Mouse (Mus musculus) lung, embryonic 15.5 days (tissue): Measurements from ENCODE around the gene Arhgap17. TPM values are rescaled to one million over a fixed set of nuclear protein-coding genes. Genes with fewer than 3 reads are reported as not detected.
A peak's percentile ranks its signal among the peaks of the same experiment; 100 is the strongest.

ENCODE experiments used
- ATAC-seq: fragments of 200-750 bp; cut with Nextera tagmentation; 2 replicates; pipeline ENCODE4 v1.8.0; 2017; ENCODE audit warnings: moderate number of reproducible peaks, borderline replicate concordance; ENCODE audit not compliant: low FRiP score, low TSS enrichment; ENCODE audit errors: extremely low read depth
- H3K27ac ChIP-seq: fragments of 300-500 bp; sonication (generic); 2 replicates; pipeline ENCODE4 v1.5.1; 2015; ENCODE audit warnings: moderate library complexity, mild to moderate bottlenecking, inconsistent platforms
- H3K27me3 ChIP-seq: fragments of 300-500 bp; sonication (generic); 2 replicates; pipeline ENCODE4 v1.6.1; 2015; ENCODE audit warnings: inconsistent platforms
- H3K36me3 ChIP-seq: fragments of 300-500 bp; sonication (generic); 2 replicates; pipeline ENCODE4 v1.6.1; 2015; ENCODE audit warnings: inconsistent platforms
- H3K4me1 ChIP-seq: fragments of 300-500 bp; sonication (generic); 2 replicates; pipeline ENCODE4 v1.6.1; 2015; ENCODE audit warnings: inconsistent platforms
- H3K4me2 ChIP-seq: fragments of 300-500 bp; sonication (generic); 2 replicates; pipeline ENCODE4 v1.6.1; 2015; ENCODE audit warnings: inconsistent platforms, mild to moderate bottlenecking, moderate library complexity
- H3K4me3 ChIP-seq: fragments of 300-500 bp; sonication (generic); 2 replicates; pipeline ENCODE4 v1.5.1; 2015; ENCODE audit warnings: mild to moderate bottlenecking, inconsistent platforms
- H3K9ac ChIP-seq: fragments of 300-500 bp; sonication (generic); 2 replicates; pipeline ENCODE4 v1.6.1; 2015; ENCODE audit warnings: inconsistent platforms
- H3K9me3 ChIP-seq: fragments of 300-500 bp; sonication (generic); 2 replicates; pipeline ENCODE4 v1.6.1; 2016; ENCODE audit warnings: inconsistent platforms
- WGBS: fragments of 180-500 bp; shearing (Covaris S2); methylation state at CpG from one replicate; pipeline ENCODE4 v1.1.7; 2015; 5-methylcytosine and 5-hydroxymethylcytosine counted together
- polyA plus RNA-seq: library from polyadenylated mRNA; unstranded; fragments of >200 nt; fragmentation: Nextera tagmentation; extraction: Ambion mirVana; gene quantifications from 2 replicates; pipeline ENCODE4 v1.2.1, GENCODE M21; 2015

Arhgap17 gene
- polyA plus RNA-seq, 1 experiment from 2014 or later = 18.5 TPM

DNA sequence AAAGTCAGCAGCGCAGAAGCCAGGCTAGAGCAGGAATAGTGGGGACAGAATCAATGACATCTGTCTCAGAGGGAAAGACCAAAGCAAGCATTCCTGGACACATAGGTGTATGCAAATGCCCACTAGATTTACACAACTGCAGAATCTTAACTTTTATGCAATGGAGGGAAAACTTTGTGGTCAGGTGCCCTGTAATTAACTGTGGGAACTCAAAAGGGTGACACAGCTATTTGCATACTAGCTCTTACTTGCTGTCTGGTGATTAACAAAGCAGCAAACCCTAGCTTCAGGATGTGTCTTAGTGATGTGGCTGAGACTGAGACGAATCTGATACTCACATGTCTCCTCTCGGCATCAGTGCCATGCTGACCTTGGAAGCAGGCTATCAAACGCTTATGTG lies 42.8 kb downstream of the Arhgap17 start:
- no peak overlapping the region for H3K4me3 ChIP-seq
- H3K9me3 ChIP-seq = no peaks in the 10 kb centered on the region
- no peak overlapping the region for H3K9ac ChIP-seq
- H3K36me3 ChIP-seq = peaks cover 16% of the 10 kb centered on the region
- no peak for ATAC-seq
- no peak overlapping the region for H3K4me2 ChIP-seq
- H3K4me1 ChIP-seq = peaks cover 3% of the 10 kb centered on the region; the same call in 1 of the 2 replicates
- WGBS = 81% methylated on average over 4 of the region's 4 CpGs
- H3K27ac ChIP-seq = no peak overlapping the region
- H3K27me3 ChIP-seq = no peaks in the 10 kb centered on the region

DNA sequence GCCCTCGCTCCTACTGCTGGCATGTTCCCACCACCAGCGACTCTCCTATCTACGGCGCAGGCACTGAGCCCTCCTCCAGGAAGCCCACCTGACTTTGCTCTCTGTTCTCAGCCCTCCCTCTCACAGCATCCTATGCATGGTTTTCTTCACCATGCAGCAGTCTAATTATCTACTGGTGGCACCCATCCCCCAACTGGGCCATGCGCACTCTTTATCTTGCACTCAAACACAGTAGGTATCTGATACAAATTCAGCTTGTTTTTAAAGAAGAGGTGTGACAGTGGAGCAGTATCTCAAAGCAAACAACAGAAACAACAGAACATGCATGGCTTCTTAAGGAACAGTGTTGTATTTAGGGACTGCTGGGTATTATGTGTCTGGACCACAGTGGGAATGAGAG lies 43.7 kb downstream of the Arhgap17 start:
- H3K9me3 ChIP-seq = no peaks in the 10 kb centered on the region
- no peak overlapping the region for H3K4me3 ChIP-seq
- peaks cover 3% of the 10 kb centered on the region; the same call in 1 of the 2 replicates for H3K4me1 ChIP-seq
- no peak overlapping the region for H3K27ac ChIP-seq
- H3K36me3 ChIP-seq = peaks cover 24% of the 10 kb centered on the region
- H3K9ac ChIP-seq = no peak overlapping the region
- H3K4me2 ChIP-seq = no peak overlapping the region
- no peak for ATAC-seq
- H3K27me3 ChIP-seq = no peaks in the 10 kb centered on the region
- WGBS = 89% methylated on average over 5 of the region's 5 CpGs

- H3K4me1 ChIP-seq = peaks cover 3% of the 10 kb centered on the region; the same call in 1 of the 2 replicates
- 90% methylated on average over 1 of the region's 1 CpGs for WGBS
- H3K27ac ChIP-seq = no peak overlapping the region
- no peaks in the 10 kb centered on the region for H3K9me3 ChIP-seq
- no peak overlapping the region for H3K4me3 ChIP-seq
- no peak for ATAC-seq
- no peak overlapping the region for H3K9ac ChIP-seq
- no peaks in the 10 kb centered on the region for H3K27me3 ChIP-seq
- no peak overlapping the region for H3K4me2 ChIP-seq
- peaks cover 39% of the 10 kb centered on the region for H3K36me3 ChIP-seq
Measured at GRCm38 (mm10) chr7:123324105-123324504, 45.6 kb downstream of the Arhgap17 start.

- no peak overlapping the region for H3K27ac ChIP-seq
- no peak overlapping the region for H3K4me2 ChIP-seq
- ATAC-seq = no peak
- H3K36me3 ChIP-seq = peaks cover 46% of the 10 kb centered on the region
- peaks cover 3% of the 10 kb centered on the region; the same call in 1 of the 2 replicates for H3K4me1 ChIP-seq
- H3K4me3 ChIP-seq = no peak overlapping the region
- no peaks in the 10 kb centered on the region for H3K9me3 ChIP-seq
- H3K27me3 ChIP-seq = no peaks in the 10 kb centered on the region
- 71% methylated on average over 2 of the region's 2 CpGs for WGBS
- no peak overlapping the region for H3K9ac ChIP-seq
Measured at GRCm38 (mm10) chr7:123323388-123323787, 46.3 kb downstream of the Arhgap17 start.

DNA sequence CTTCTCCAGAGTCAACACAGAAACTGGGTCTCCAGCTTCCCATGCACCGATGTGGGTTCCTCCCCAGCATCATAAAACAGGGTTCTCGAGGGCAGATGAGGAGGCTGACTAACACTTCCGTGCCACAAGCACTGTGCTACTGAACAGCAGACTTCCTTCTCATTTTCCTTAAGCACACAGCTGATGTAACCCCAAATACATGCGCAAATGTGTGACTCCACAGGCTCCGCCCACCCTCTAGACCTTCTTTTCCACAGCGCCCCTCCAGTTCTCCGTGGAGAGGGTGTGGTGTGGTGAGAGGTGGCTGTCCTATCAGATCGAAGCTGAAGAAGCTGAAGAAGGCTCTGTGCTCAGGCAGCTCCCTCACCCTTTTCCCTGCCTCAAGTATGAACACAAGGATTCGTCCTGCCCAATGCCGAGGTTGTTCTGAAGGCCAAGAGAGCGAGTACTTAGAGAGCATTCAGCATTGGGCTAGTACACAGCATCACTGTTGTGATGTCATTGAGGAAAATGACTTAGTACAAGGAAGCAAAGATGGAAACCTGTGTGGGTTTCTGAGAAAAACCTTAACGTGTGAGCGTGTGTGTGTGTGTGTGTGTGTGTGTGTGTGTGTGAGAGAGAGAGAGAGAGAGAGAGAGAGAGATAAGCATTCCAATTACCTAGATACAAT lies 47.1 kb downstream of the Arhgap17 start:
- Histone ChIP-seq H3K4me3 (no peak overlapping the region), H3K27ac (no peak overlapping the region), H3K4me2 (no peak overlapping the region), H3K9ac (no peak overlapping the region), H3K4me1 (peaks cover 3% of the 10 kb centered on the region; the same call in 1 of the 2 replicates), H3K27me3 (no peaks in the 10 kb centered on the region), H3K9me3 (no peaks in the 10 kb centered on the region), H3K36me3 (peaks cover 53% of the 10 kb centered on the region)
- peak; percentile 46; the same call in 1 of the 2 replicates for ATAC-seq
- 64% methylated on average over 13 of the region's 13 CpGs for WGBS

DNA sequence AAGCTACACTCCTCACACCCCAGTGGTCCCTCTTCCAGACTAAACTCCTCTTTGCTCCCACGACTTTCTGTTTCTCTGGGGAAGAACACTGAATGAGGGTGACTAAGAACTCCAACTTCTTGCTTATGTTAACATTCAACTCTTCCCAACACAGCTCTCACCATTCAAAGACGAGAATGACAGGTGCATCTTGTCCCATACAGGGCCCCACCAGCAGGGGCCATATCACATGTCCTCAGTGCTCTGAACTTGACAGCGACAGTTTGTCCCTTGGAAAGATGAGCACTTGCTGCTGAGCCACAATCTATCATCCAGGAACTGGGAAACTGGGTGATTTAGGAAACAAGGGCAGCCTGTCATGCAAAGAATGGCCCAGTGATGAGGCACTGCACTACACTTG lies 57.0 kb downstream of the Arhgap17 start:
- ATAC-seq = no peak
- H3K4me1 ChIP-seq = no peaks in the 10 kb centered on the region
- H3K27me3 ChIP-seq = no peaks in the 10 kb centered on the region
- peaks cover 40% of the 10 kb centered on the region for H3K36me3 ChIP-seq
- 67% methylated on average over 3 of the region's 3 CpGs for WGBS
- H3K27ac ChIP-seq = no peak overlapping the region
- no peak overlapping the region for H3K9ac ChIP-seq
- H3K4me2 ChIP-seq = no peak overlapping the region
- H3K9me3 ChIP-seq = no peaks in the 10 kb centered on the region
- no peak overlapping the region for H3K4me3 ChIP-seq

GRCm38 (mm10) chr7:123311836-123312235 lies 57.9 kb downstream of the Arhgap17 start:
- no peak overlapping the region for H3K9ac ChIP-seq
- no peaks in the 10 kb centered on the region for H3K4me1 ChIP-seq
- no peaks in the 10 kb centered on the region for H3K9me3 ChIP-seq
- ATAC-seq = no peak
- peaks cover 41% of the 10 kb centered on the region for H3K36me3 ChIP-seq
- H3K4me2 ChIP-seq = no peak overlapping the region
- no peaks in the 10 kb centered on the region for H3K27me3 ChIP-seq
- H3K4me3 ChIP-seq = no peak overlapping the region
- whole genome bisulfite sequencing = 70% methylated on average over 5 of the region's 5 CpGs
- no peak overlapping the region for H3K27ac ChIP-seq

- H3K36me3 ChIP-seq = peaks cover 50% of the 10 kb centered on the region
- ATAC-seq = no peak
- H3K9me3 ChIP-seq = no peaks in the 10 kb centered on the region
- no peak overlapping the region for H3K4me3 ChIP-seq
- no peaks in the 10 kb centered on the region for H3K27me3 ChIP-seq
- H3K9ac ChIP-seq = no peak overlapping the region
- no peak overlapping the region for H3K27ac ChIP-seq
- 88% methylated on average over 4 of the region's 4 CpGs for WGBS
- no peaks in the 10 kb centered on the region for H3K4me1 ChIP-seq
- H3K4me2 ChIP-seq = no peak overlapping the region
Measured at GRCm38 (mm10) chr7:123307887-123308558, 61.7 kb downstream of the Arhgap17 start.

- Histone ChIP-seq H3K9me3 (no peaks in the 10 kb centered on the region), H3K4me3 (no peak overlapping the region), H3K4me1 (no peaks in the 10 kb centered on the region), H3K36me3 (peaks cover 46% of the 10 kb centered on the region), H3K4me2 (no peak overlapping the region), H3K27ac (no peak overlapping the region), H3K9ac (no peak overlapping the region), H3K27me3 (no peaks in the 10 kb centered on the region)
- 91% methylated on average over 8 of the region's 8 CpGs for WGBS
- no peak for ATAC-seq
Measured at GRCm38 (mm10) chr7:123307236-123307635, 62.5 kb downstream of the Arhgap17 start.

DNA sequence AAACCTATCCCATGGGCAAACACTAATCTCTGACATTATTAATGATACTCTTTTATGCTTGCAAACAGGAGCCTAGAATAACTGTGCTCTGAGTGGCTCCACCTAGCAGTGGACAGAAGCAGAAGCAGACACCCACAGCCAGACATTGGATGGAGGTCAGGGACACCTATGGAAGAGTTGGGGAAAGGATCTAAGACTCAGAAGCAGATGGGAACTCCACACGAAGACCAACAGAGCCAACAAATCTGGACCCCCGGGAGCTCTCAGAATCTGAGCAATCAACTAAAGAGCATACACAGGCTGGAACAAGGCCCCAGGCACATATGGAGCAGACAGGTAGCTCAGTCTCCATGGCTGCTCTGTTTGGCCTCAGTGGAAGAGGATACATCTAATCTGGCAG lies 64.3 kb downstream of the Arhgap17 start:
- no peak overlapping the region for H3K9ac ChIP-seq
- 80% methylated on average over 2 of the region's 2 CpGs for WGBS
- no peak overlapping the region for H3K4me3 ChIP-seq
- H3K4me1 ChIP-seq = no peaks in the 10 kb centered on the region
- H3K4me2 ChIP-seq = no peak overlapping the region
- ATAC-seq = no peak
- no peaks in the 10 kb centered on the region for H3K27me3 ChIP-seq
- no peaks in the 10 kb centered on the region for H3K9me3 ChIP-seq
- peaks cover 38% of the 10 kb centered on the region for H3K36me3 ChIP-seq
- H3K27ac ChIP-seq = no peak overlapping the region

GRCm38 (mm10) chr7:123300258-123300657 lies 69.5 kb downstream of the Arhgap17 start:
- Histone ChIP-seq H3K36me3 (peaks cover 33% of the 10 kb centered on the region), H3K4me1 (no peaks in the 10 kb centered on the region), H3K9ac (no peak overlapping the region), H3K4me3 (no peak overlapping the region), H3K27me3 (no peaks in the 10 kb centered on the region), H3K27ac (no peak overlapping the region), H3K4me2 (no peak overlapping the region), H3K9me3 (no peaks in the 10 kb centered on the region)
- ATAC-seq = no peak
- WGBS = 73% methylated on average over 3 of the region's 3 CpGs

GRCm38 (mm10) chr7:123298225-123298624 lies 71.5 kb downstream of the Arhgap17 start:
- Histone ChIP-seq H3K4me1 (no peaks in the 10 kb centered on the region), H3K4me3 (no peak overlapping the region), H3K27ac (no peak overlapping the region), H3K27me3 (no peaks in the 10 kb centered on the region), H3K9ac (no peak overlapping the region), H3K36me3 (peaks cover 32% of the 10 kb centered on the region), H3K4me2 (no peak overlapping the region), H3K9me3 (no peaks in the 10 kb centered on the region)
- ATAC-seq = no peak
- whole genome bisulfite sequencing = 36% methylated on average over 3 of the region's 3 CpGs
